In the genomic region with DNA sequence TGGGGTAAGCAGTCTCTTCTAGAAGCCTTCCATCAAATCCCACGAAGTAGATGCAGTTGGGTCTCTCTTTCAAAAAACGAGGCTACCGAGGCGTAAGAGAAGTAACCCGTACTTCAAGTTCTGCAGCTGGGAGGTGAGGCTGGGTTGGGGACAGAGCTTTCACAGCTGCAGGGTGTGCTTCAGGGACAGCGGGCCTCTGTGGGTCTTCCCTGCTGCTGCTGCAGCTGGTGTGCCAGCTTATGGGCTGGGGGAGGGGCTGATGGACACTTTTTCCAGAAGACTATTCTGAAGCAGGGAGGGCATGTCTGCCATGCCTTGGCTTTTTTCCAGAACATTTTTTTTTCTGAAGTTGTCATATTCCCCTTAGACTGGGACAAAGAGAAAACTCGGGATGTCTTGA, we compare ENCODE assay signal across 8 mouse cellular contexts. TPM values are rescaled to one million over a fixed set of nuclear protein-coding genes. Genes with fewer than 3 reads are reported as not detected.
A peak's percentile ranks its signal among the peaks of the same experiment; 100 is the strongest.
DNase-seq lines count a peak whose midpoint lies in the region; ATAC-seq and TF ChIP-seq lines count a peak whose summit lies in the region.

No protein-coding gene starts in this region.

- H3K4me1 ChIP-seq in forebrain, embryonic 11.5 days (replicated peaks; ENCODE audit: control insufficient read depth, insufficient read depth, low read length), result peaks cover 3% of the 10 kb centered on the region; the same call in 1 of the 2 replicates
- peaks cover 45% of the 10 kb centered on the region for H3K4me1 ChIP-seq in liver, embryonic 12.5 days

- peak overlapping the region; percentile 92 for H3K27ac ChIP-seq in gastrocnemius, adult 2 months
- no peak overlapping the region for H3K27ac ChIP-seq in forebrain, embryonic 11.5 days (ENCODE audit: low read depth, low read length)
- 0 out of 2 replicates have a peak overlapping the region, but pooled peaks have one; percentile 68 for H3K27ac ChIP-seq in liver, embryonic 12.5 days

- no peak for TF ChIP-seq CTCF in gastrocnemius, adult 2 months (IDR thresholded peaks at IDR 0.05)

- H3K9me3 ChIP-seq in forebrain, embryonic 11.5 days (ENCODE audit: control insufficient read depth, low read length), result no peaks in the 10 kb centered on the region
- H3K9me3 ChIP-seq in liver, embryonic 12.5 days (replicated peaks), result no peaks in the 10 kb centered on the region

- intact Hi-C loops in gastrocnemius, adult 2 months (cut with DNase I), result no loop called here

- peak; percentile 34 for DNase-seq in gastrocnemius, adult 2 months
- DNase-seq in gastrocnemius, adult 18-20 months (ENCODE audit: low spot score), result no peak
- DNase-seq in 3T3-L1 (ENCODE audit: low read depth, low spot score), result peak; percentile 16
- no peak for DNase-seq in forebrain, embryonic 11.5 days (ENCODE audit: low spot score)
- peak; percentile 14 to 15 for DNase-seq in thymus, postnatal 10 days (ENCODE audit: low spot score in 2 of 2)
- no peak for DNase-seq in gastrocnemius, adult 8-10 months (ENCODE audit: low spot score in 2 of 2)
- DNase-seq in gastrocnemius, postnatal 25 days, result no peak

- H3K4me2 ChIP-seq in forebrain, embryonic 11.5 days (ENCODE audit: low read depth, low read length, severe bottlenecking), result peak overlapping the region; percentile 78
- H3K4me2 ChIP-seq in liver, embryonic 12.5 days, result peak overlapping the region; percentile 93

- no peaks in the 10 kb centered on the region for H3K27me3 ChIP-seq in forebrain, embryonic 11.5 days (ENCODE audit: control insufficient read depth, insufficient read depth, low read length)
- H3K27me3 ChIP-seq in liver, embryonic 12.5 days (replicated peaks), result no peaks in the 10 kb centered on the region

- whole genome bisulfite sequencing in forebrain, embryonic 11.5 days, result 60% methylated on average over 7 of the region's 7 CpGs
- WGBS in liver, embryonic 12.5 days (ENCODE audit: insufficient replicate concordance), result 60% methylated on average over 7 of the region's 7 CpGs

- no peak for ATAC-seq in forebrain, embryonic 11.5 days (replicated peaks; ENCODE audit: low FRiP score)
- no peak for ATAC-seq in liver, embryonic 12.5 days

- H3K9ac ChIP-seq in forebrain, embryonic 11.5 days (ENCODE audit: low read length), result no peak overlapping the region
- peak overlapping the region; percentile 75 for H3K9ac ChIP-seq in liver, embryonic 12.5 days

- peak overlapping the region; percentile 89 for H3K4me3 ChIP-seq in gastrocnemius, adult 2 months
- peak overlapping the region; percentile 78 for H3K4me3 ChIP-seq in forebrain, embryonic 11.5 days (ENCODE audit: low read depth, low read length)
- H3K4me3 ChIP-seq in liver, embryonic 12.5 days, result peak overlapping the region; percentile 81

- H3K36me3 ChIP-seq in forebrain, embryonic 11.5 days (ENCODE audit: control insufficient read depth, insufficient read depth, low read length), result no peaks in the 10 kb centered on the region; the same call in 1 of the 2 replicates
- H3K36me3 ChIP-seq in liver, embryonic 12.5 days, result peaks cover 20% of the 10 kb centered on the region

RNA-seq across cellular contexts. Expression of gene Usp20, which starts 0.9 kb away (rescaled TPM):
- 10 to 100 TPM in 1 of 2 experiments, 1 to 10 TPM in 1; 8.7 to 10.6 TPM for total RNA-seq in gastrocnemius, adult 2 months (2021)
- total RNA-seq in gastrocnemius, adult 18-20 months (2021), result 10 to 100 TPM; 12.0 to 12.1 TPM
- polyA plus RNA-seq in forebrain, embryonic 11.5 days (2014; fragmentation: Nextera tagmentation; extraction: Ambion mirVana), result 17.7 and 21.3 TPM in 2 replicates
- polyA plus RNA-seq in liver, embryonic 12.5 days (2016; fragmentation: Nextera tagmentation; extraction: Ambion mirVana), result 7.6 and 8.4 TPM in 2 replicates
- 10 to 100 TPM in 3 of 4 experiments, 1 to 10 TPM in 1; 9.3 to 16.2 (median 12.0) TPM for total RNA-seq in gastrocnemius, adult 8-10 months (2022)
- total RNA-seq in gastrocnemius, postnatal 25 days (2021), result 10 to 100 TPM in 1 of 2 experiments, 1 to 10 TPM in 1; 8.4 to 14.3 TPM

RNA-seq across cellular contexts. Expression of gene BC005624, which starts 1.0 kb away (rescaled TPM):
- 10 to 100 TPM; 25.9 to 26.6 TPM for total RNA-seq in gastrocnemius, adult 2 months (2021)
- total RNA-seq in gastrocnemius, adult 18-20 months (2021), result 10 to 100 TPM; 27.0 to 31.3 TPM
- 59.7 and 63.6 TPM in 2 replicates for polyA plus RNA-seq in forebrain, embryonic 11.5 days (2014; fragmentation: Nextera tagmentation; extraction: Ambion mirVana)
- 36.9 and 41.2 TPM in 2 replicates for polyA plus RNA-seq in liver, embryonic 12.5 days (2016; fragmentation: Nextera tagmentation; extraction: Ambion mirVana)
- 10 to 100 TPM; 26.3 to 31.6 (median 28.2) TPM for total RNA-seq in gastrocnemius, adult 8-10 months (2022)
- total RNA-seq in gastrocnemius, postnatal 25 days (2021), result 10 to 100 TPM; 21.2 to 21.3 TPM

RNA-seq across cellular contexts. Expression of gene Tor1a, which starts 15.3 kb away (rescaled TPM):
- total RNA-seq in gastrocnemius, adult 2 months (2021), result 1 to 10 TPM; 6.9 to 8.5 TPM
- 1 to 10 TPM; 6.4 to 7.1 TPM for total RNA-seq in gastrocnemius, adult 18-20 months (2021)
- 85.1 and 95.9 TPM in 2 replicates for polyA plus RNA-seq in forebrain, embryonic 11.5 days (2014; fragmentation: Nextera tagmentation; extraction: Ambion mirVana)
- polyA plus RNA-seq in liver, embryonic 12.5 days (2016; fragmentation: Nextera tagmentation; extraction: Ambion mirVana), result 46.2 and 51.8 TPM in 2 replicates
- total RNA-seq in gastrocnemius, adult 8-10 months (2022), result 1 to 10 TPM; 4.3 to 5.6 (median 4.6) TPM
- total RNA-seq in gastrocnemius, postnatal 25 days (2021), result 1 to 10 TPM; 4.3 to 5.9 TPM

RNA-seq across cellular contexts. Expression of gene Tor1b, which starts 30.3 kb away (rescaled TPM):
- total RNA-seq in gastrocnemius, adult 2 months (2021), result 10 to 100 TPM; 23.4 to 24.0 TPM
- total RNA-seq in gastrocnemius, adult 18-20 months (2021), result 10 to 100 TPM; 21.7 to 24.6 TPM
- polyA plus RNA-seq in forebrain, embryonic 11.5 days (2014; fragmentation: Nextera tagmentation; extraction: Ambion mirVana), result 24.9 and 25.7 TPM in 2 replicates
- 21.3 and 21.8 TPM in 2 replicates for polyA plus RNA-seq in liver, embryonic 12.5 days (2016; fragmentation: Nextera tagmentation; extraction: Ambion mirVana)
- 10 to 100 TPM; 21.9 to 27.4 (median 25.8) TPM for total RNA-seq in gastrocnemius, adult 8-10 months (2022)
- total RNA-seq in gastrocnemius, postnatal 25 days (2021), result 10 to 100 TPM; 19.0 to 19.3 TPM

RNA-seq across cellular contexts. Expression of gene Ptges, which starts 53.4 kb away (rescaled TPM):
- 1 to 10 TPM; 2.9 to 3.7 TPM for total RNA-seq in gastrocnemius, adult 2 months (2021)
- total RNA-seq in gastrocnemius, adult 18-20 months (2021), result 1 to 10 TPM; 2.9 to 4.0 TPM
- polyA plus RNA-seq in forebrain, embryonic 11.5 days (2014; fragmentation: Nextera tagmentation; extraction: Ambion mirVana), result 4.2 and 5.5 TPM in 2 replicates
- 0.25 and 0.63 TPM in 2 replicates for polyA plus RNA-seq in liver, embryonic 12.5 days (2016; fragmentation: Nextera tagmentation; extraction: Ambion mirVana)
- total RNA-seq in gastrocnemius, adult 8-10 months (2022), result 1 to 10 TPM; 2.2 to 2.7 (median 2.4) TPM
- total RNA-seq in gastrocnemius, postnatal 25 days (2021), result 1 to 10 TPM; 4.1 to 6.9 TPM

Comparison
In these comparisons a context has a peak if more than half of its experiments do, and no peak if none do; other contexts are left out.
1. DNase-seq: peak in gastrocnemius, adult 2 months (single experiment), 3T3-L1 (single experiment) and thymus, postnatal 10 days (2 of 2); none in gastrocnemius, adult 18-20 months (single experiment), forebrain, embryonic 11.5 days (single experiment), gastrocnemius, adult 8-10 months (0 of 2) and gastrocnemius, postnatal 25 days (single experiment).
2. Peak in every context shown above with its lines, with median percentiles within 50 percentile points of each other: H3K4me3 ChIP-seq.